Mouse (Mus musculus): ENCODE measurements around the gene S100a4. TPM values are rescaled to one million over a fixed set of nuclear protein-coding genes. Genes with fewer than 3 reads are reported as not detected.
A peak's percentile ranks its signal among the peaks of the same experiment; 100 is the strongest.

S100a4 gene
- polyA plus RNA-seq, 1 experiment from 2014 or later = 0.34 TPM

DNA sequence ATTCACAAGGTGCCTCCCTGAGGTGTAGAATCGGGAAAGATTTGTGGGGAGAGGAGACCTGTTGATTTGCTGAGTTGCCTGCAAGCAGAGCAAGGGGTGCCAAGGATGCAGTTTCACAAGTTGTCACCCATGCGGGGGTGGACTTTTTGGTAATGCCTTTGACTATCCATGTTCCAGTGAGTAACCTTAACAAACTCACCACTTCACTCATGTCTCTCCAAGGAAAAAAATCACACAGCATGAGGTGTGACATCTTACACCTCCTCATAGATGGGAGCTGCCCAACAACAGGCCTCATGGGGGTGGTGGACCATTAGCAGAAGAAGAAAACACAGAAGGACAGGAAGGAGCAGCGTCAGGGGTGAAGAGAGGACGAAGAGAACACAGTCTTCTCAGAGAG is 21.0 kb upstream of the S100a4 start:
- DNase-seq (ENCODE audit: low spot score, missing footprints) = peak; percentile 68
- H3K27ac ChIP-seq (ENCODE audit: low read depth, low read length) = no peak overlapping the region
- no peaks in the 10 kb centered on the region for H3K4me1 ChIP-seq (ENCODE audit: control insufficient read depth, insufficient read depth, low read length)
- ATAC-seq (ENCODE audit: low FRiP score) = no peak
- no peak overlapping the region for H3K4me2 ChIP-seq
- no peak overlapping the region for H3K9ac ChIP-seq (ENCODE audit: low read length)
- H3K27me3 ChIP-seq (ENCODE audit: control insufficient read depth, insufficient read depth, low read length) = no peaks in the 10 kb centered on the region
- H3K9me3 ChIP-seq (ENCODE audit: control insufficient read depth, low read length) = no peaks in the 10 kb centered on the region; the same call in 1 of the 2 replicates
- no peaks in the 10 kb centered on the region for H3K36me3 ChIP-seq (ENCODE audit: control insufficient read depth, insufficient read depth, low read length)
- no peak overlapping the region for H3K4me3 ChIP-seq (ENCODE audit: low read depth, low read length)
- 85% methylated on average over 4 of the region's 4 CpGs for WGBS

DNA sequence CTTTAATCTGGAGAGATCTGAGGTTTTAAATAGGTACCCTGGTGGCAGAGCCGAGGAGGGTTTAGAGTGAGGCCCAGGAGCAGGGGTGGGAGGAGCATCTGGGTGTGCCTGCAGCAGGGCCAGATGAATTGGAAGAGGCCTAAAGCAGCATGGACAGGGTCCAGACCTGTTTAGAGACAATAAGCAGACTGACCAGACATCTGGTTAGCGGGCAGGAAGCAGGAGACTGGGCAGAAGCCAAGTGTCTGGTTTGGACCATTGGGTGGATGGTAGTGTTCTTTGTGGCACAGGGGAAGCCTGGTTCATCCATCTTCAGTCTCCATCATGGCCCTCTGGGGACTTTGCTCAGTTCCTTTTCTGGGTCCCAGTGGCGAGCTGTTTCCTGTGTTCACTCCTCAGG is 19.7 kb upstream of the S100a4 start:
- Histone ChIP-seq H3K9ac (ENCODE audit: low read length) (no peak overlapping the region), H3K27ac (ENCODE audit: low read depth, low read length) (no peak overlapping the region), H3K36me3 (ENCODE audit: control insufficient read depth, insufficient read depth, low read length) (no peaks in the 10 kb centered on the region), H3K9me3 (ENCODE audit: control insufficient read depth, low read length) (no peaks in the 10 kb centered on the region; the same call in 1 of the 2 replicates), H3K4me2 (no peak overlapping the region), H3K27me3 (ENCODE audit: control insufficient read depth, insufficient read depth, low read length) (no peaks in the 10 kb centered on the region), H3K4me3 (ENCODE audit: low read depth, low read length) (no peak overlapping the region), H3K4me1 (ENCODE audit: control insufficient read depth, insufficient read depth, low read length) (no peaks in the 10 kb centered on the region)
- WGBS = 56% methylated on average over 3 of the region's 3 CpGs
- peak; percentile 57 for DNase-seq (ENCODE audit: low spot score, missing footprints)
- ATAC-seq (ENCODE audit: low FRiP score) = no peak

- H3K4me3 ChIP-seq (ENCODE audit: low read depth, low read length) = no peak overlapping the region
- DNase-seq (ENCODE audit: low spot score, missing footprints) (peak; percentile 92), ATAC-seq (ENCODE audit: low FRiP score) (peak; percentile 47)
- H3K36me3 ChIP-seq (ENCODE audit: control insufficient read depth, insufficient read depth, low read length) = no peaks in the 10 kb centered on the region
- no peaks in the 10 kb centered on the region for H3K4me1 ChIP-seq (ENCODE audit: control insufficient read depth, insufficient read depth, low read length)
- no peak overlapping the region for H3K9ac ChIP-seq (ENCODE audit: low read length)
- H3K27ac ChIP-seq (ENCODE audit: low read depth, low read length) = no peak overlapping the region
- no peaks in the 10 kb centered on the region; the same call in 1 of the 2 replicates for H3K9me3 ChIP-seq (ENCODE audit: control insufficient read depth, low read length)
- H3K27me3 ChIP-seq (ENCODE audit: control insufficient read depth, insufficient read depth, low read length) = no peaks in the 10 kb centered on the region
- 32% methylated on average over 5 of the region's 5 CpGs for WGBS
- no peak overlapping the region for H3K4me2 ChIP-seq
These were observed 18.0 kb upstream of the S100a4 start for GRCm38 (mm10) chr3:90585595-90585994.

- no peak overlapping the region for H3K27ac ChIP-seq (ENCODE audit: low read depth, low read length)
- no peaks in the 10 kb centered on the region for H3K4me1 ChIP-seq (ENCODE audit: control insufficient read depth, insufficient read depth, low read length)
- no peaks in the 10 kb centered on the region for H3K27me3 ChIP-seq (ENCODE audit: control insufficient read depth, insufficient read depth, low read length)
- DNase-seq (ENCODE audit: low spot score, missing footprints) (no peak), ATAC-seq (ENCODE audit: low FRiP score) (no peak)
- H3K9ac ChIP-seq (ENCODE audit: low read length) = no peak overlapping the region
- no peaks in the 10 kb centered on the region for H3K36me3 ChIP-seq (ENCODE audit: control insufficient read depth, insufficient read depth, low read length)
- H3K4me2 ChIP-seq = no peak overlapping the region
- H3K4me3 ChIP-seq (ENCODE audit: low read depth, low read length) = no peak overlapping the region
- 83% methylated on average over 15 of the region's 15 CpGs for WGBS
- no peaks in the 10 kb centered on the region; the same call in 1 of the 2 replicates for H3K9me3 ChIP-seq (ENCODE audit: control insufficient read depth, low read length)
These were observed 17.4 kb upstream of the S100a4 start for GRCm38 (mm10) chr3:90586016-90586643.

- Histone ChIP-seq H3K27ac (ENCODE audit: low read depth, low read length) (no peak overlapping the region), H3K9me3 (ENCODE audit: control insufficient read depth, low read length) (no peaks in the 10 kb centered on the region; the same call in 1 of the 2 replicates), H3K4me2 (no peak overlapping the region), H3K27me3 (ENCODE audit: control insufficient read depth, insufficient read depth, low read length) (no peaks in the 10 kb centered on the region), H3K4me1 (ENCODE audit: control insufficient read depth, insufficient read depth, low read length) (no peaks in the 10 kb centered on the region), H3K9ac (ENCODE audit: low read length) (no peak overlapping the region), H3K4me3 (ENCODE audit: low read depth, low read length) (no peak overlapping the region), H3K36me3 (ENCODE audit: control insufficient read depth, insufficient read depth, low read length) (no peaks in the 10 kb centered on the region)
- ATAC-seq (ENCODE audit: low FRiP score) = no peak
- 72% methylated on average over 10 of the region's 10 CpGs for WGBS
- DNase-seq (ENCODE audit: low spot score, missing footprints) = no peak
These were observed 16.7 kb upstream of the S100a4 start for GRCm38 (mm10) chr3:90586906-90587305.

- Histone ChIP-seq H3K4me2 (no peak overlapping the region), H3K9me3 (ENCODE audit: control insufficient read depth, low read length) (no peaks in the 10 kb centered on the region), H3K27me3 (ENCODE audit: control insufficient read depth, insufficient read depth, low read length) (no peaks in the 10 kb centered on the region), H3K4me3 (ENCODE audit: low read depth, low read length) (no peak overlapping the region), H3K9ac (ENCODE audit: low read length) (no peak overlapping the region), H3K27ac (ENCODE audit: low read depth, low read length) (no peak overlapping the region), H3K36me3 (ENCODE audit: control insufficient read depth, insufficient read depth, low read length) (no peaks in the 10 kb centered on the region), H3K4me1 (ENCODE audit: control insufficient read depth, insufficient read depth, low read length) (no peaks in the 10 kb centered on the region)
- DNase-seq (ENCODE audit: low spot score, missing footprints) = no peak
- ATAC-seq (ENCODE audit: low FRiP score) = no peak
- WGBS = 92% methylated on average over 14 of the region's 14 CpGs
These were observed 16.0 kb upstream of the S100a4 start for GRCm38 (mm10) chr3:90587361-90588101.

GRCm38 (mm10) chr3:90589390-90589789 is 14.2 kb upstream of the S100a4 start:
- no peak overlapping the region for H3K9ac ChIP-seq (ENCODE audit: low read length)
- H3K4me1 ChIP-seq (ENCODE audit: control insufficient read depth, insufficient read depth, low read length) = no peaks in the 10 kb centered on the region
- H3K36me3 ChIP-seq (ENCODE audit: control insufficient read depth, insufficient read depth, low read length) = no peaks in the 10 kb centered on the region
- ATAC-seq (ENCODE audit: low FRiP score) = no peak
- H3K27ac ChIP-seq (ENCODE audit: low read depth, low read length) = no peak overlapping the region
- no peak overlapping the region for H3K4me2 ChIP-seq
- H3K27me3 ChIP-seq (ENCODE audit: control insufficient read depth, insufficient read depth, low read length) = no peaks in the 10 kb centered on the region
- 87% methylated on average over 6 of the region's 6 CpGs for WGBS
- H3K4me3 ChIP-seq (ENCODE audit: low read depth, low read length) = no peak overlapping the region
- no peak for DNase-seq (ENCODE audit: low spot score, missing footprints)
- H3K9me3 ChIP-seq (ENCODE audit: control insufficient read depth, low read length) = no peaks in the 10 kb centered on the region

GRCm38 (mm10) chr3:90589947-90590346 is 13.6 kb upstream of the S100a4 start, which contains the start of gene S100a2:
Gene S100a2, plus strand, starts transcription at chr3:90590247.
- Histone ChIP-seq H3K27ac (ENCODE audit: low read depth, low read length) (no peak within 1 kb of the TSS), H3K36me3 (ENCODE audit: control insufficient read depth, insufficient read depth, low read length) (no peaks in the 10 kb centered on the region), H3K4me2 (no peak within 1 kb of the TSS), H3K9ac (ENCODE audit: low read length) (no peak within 1 kb of the TSS), H3K4me3 (ENCODE audit: low read depth, low read length) (no peak within 1 kb of the TSS), H3K9me3 (ENCODE audit: control insufficient read depth, low read length) (no peaks in the 10 kb centered on the region), H3K27me3 (ENCODE audit: control insufficient read depth, insufficient read depth, low read length) (no peaks in the 10 kb centered on the region), H3K4me1 (ENCODE audit: control insufficient read depth, insufficient read depth, low read length) (no peaks in the 10 kb centered on the region)
- 83% methylated on average over 8 of the region's 8 CpGs for WGBS
- no peak for DNase-seq (ENCODE audit: low spot score, missing footprints)
- no peak for ATAC-seq (ENCODE audit: low FRiP score)

DNA sequence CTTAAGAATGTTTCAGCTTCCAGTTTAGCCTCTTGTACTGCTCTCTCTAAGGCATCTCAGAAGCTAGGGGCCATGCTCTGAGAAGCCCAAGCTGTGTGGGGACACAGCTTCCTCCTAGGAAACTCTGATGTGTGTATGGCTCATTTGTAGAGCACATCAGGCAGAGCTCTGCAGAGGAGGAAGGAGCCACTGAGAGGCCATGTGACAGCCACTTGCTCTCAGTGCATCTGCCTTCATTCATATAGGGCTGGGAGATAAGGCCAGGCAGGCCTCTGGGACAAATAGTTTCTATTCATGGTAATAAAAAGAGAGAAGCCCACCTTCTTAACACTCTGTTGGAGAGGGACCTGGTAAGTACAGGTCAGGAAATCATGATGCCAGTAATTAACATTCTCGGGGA is 9.1 kb upstream of the S100a4 start:
- H3K9ac ChIP-seq (ENCODE audit: low read length) = no peak overlapping the region
- no peaks in the 10 kb centered on the region for H3K4me1 ChIP-seq (ENCODE audit: control insufficient read depth, insufficient read depth, low read length)
- DNase-seq (ENCODE audit: low spot score, missing footprints) (no peak), ATAC-seq (ENCODE audit: low FRiP score) (no peak)
- no peak overlapping the region for H3K4me3 ChIP-seq (ENCODE audit: low read depth, low read length)
- 85% methylated on average over 1 of the region's 1 CpGs for WGBS
- no peaks in the 10 kb centered on the region for H3K36me3 ChIP-seq (ENCODE audit: control insufficient read depth, insufficient read depth, low read length)
- H3K9me3 ChIP-seq (ENCODE audit: control insufficient read depth, low read length) = no peaks in the 10 kb centered on the region
- H3K27ac ChIP-seq (ENCODE audit: low read depth, low read length) = no peak overlapping the region
- H3K27me3 ChIP-seq (ENCODE audit: control insufficient read depth, insufficient read depth, low read length) = no peaks in the 10 kb centered on the region
- H3K4me2 ChIP-seq = no peak overlapping the region
